Mouse (Mus musculus) liver, adult 2 months (tissue): ENCODE measurements at regions not wholly inside any gene's neighbourhood (a gene's known extent, or its start where the extent isn't known, plus 50 kb on each side); places are given as distances from the start of the nearest gene placed in this dataset.

Source experiments
- CTCF ChIP-seq: fragments of 200-500 bp; IDR thresholded peaks from 2 replicates; pipeline ENCODE4 v1.5.1; 2011; ENCODE audit warnings: low read depth, low read length, control low read depth
- POLR2A ChIP-seq: fragments of 200-500 bp; IDR thresholded peaks from 2 replicates; pipeline ENCODE4 v1.6.1; 2011; ENCODE audit warnings: low read length, control low read depth; ENCODE audit not compliant: insufficient read depth; ENCODE audit errors: extremely low read depth

DNA sequence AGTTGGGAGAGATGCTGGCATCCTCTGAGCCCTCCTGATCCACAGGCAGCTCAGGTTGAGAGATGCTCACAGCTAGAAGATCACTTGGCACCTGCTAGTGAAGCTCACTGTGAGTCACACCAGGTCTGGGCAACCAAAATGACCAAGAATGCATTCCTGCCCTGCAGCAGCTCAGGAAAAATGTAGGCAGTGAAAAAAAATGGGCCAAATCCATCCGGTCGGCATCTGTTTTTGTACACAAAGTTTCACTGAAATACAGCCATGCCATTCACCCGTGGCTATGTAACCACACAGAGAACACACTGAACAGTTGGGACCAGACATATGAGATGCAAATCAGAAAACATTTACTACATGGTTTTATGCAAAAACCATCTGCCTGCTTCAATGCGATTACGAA is 135.1 kb downstream of the Tomm20 start:
- TF ChIP-seq CTCF, result no peak
- TF ChIP-seq POLR2A, result no peak
